Mouse (Mus musculus): ENCODE measurements around the gene Sidt1. TPM values are rescaled to one million over a fixed set of nuclear protein-coding genes. Genes with fewer than 3 reads are reported as not detected.

The Sidt1 gene
- total RNA-seq, 4 experiments from 2014 or later, result 30.7 to 36.5 (median 32.2) TPM

Other genes starting within 250 kb of the Sidt1 start
- 100 to 1,000 TPM; 461 to 516 (median 474) TPM for gene Atp6v1a, start 193.5 kb downstream of the Sidt1 start, total RNA-seq (2022)
- gene Naa50, start 193.4 kb downstream of the Sidt1 start, total RNA-seq (2022), result 10 to 100 TPM; 58.8 to 67.1 (median 62.9) TPM
- 10 to 100 TPM; 31.2 to 37.7 (median 33.9) TPM for gene Usf3, start 159.9 kb downstream of the Sidt1 start, total RNA-seq (2022)
- 10 to 100 TPM; 16.4 to 20.2 (median 18.3) TPM for gene Spice1, start 13.9 kb upstream of the Sidt1 start, total RNA-seq (2022)
- gene Cfap44, start 61.6 kb upstream of the Sidt1 start, total RNA-seq (2022), result 1 to 10 TPM; 3.4 to 7.4 (median 5.8) TPM
- 10 to 100 TPM; 13.9 to 16.8 (median 15.3) TPM for gene Boc, start 225.7 kb upstream of the Sidt1 start, total RNA-seq (2022)

All from left cerebral cortex, adult 8-10 months (tissue).